Mouse (Mus musculus) E14TG2a.4 (cell line): ENCODE data around the gene Fryl.
A peak's percentile ranks its signal among the peaks of the same experiment; 100 is the strongest.

ENCODE experiments used
- H3K27me3 ChIP-seq: 2 replicates; pipeline ENCODE4 v1.6.1; 2014; ENCODE audit warnings: low read length, control low read depth; ENCODE audit not compliant: insufficient read depth
- H3K36me3 ChIP-seq: 2 replicates; pipeline ENCODE4 v1.6.1; 2014; ENCODE audit warnings: low read length, control low read depth; ENCODE audit not compliant: insufficient read depth
- H3K4me1 ChIP-seq: replicated peaks from 2 replicates; pipeline ENCODE4 v1.6.1; 2014; ENCODE audit warnings: low read depth, low read length, control low read depth
- H3K4me3 ChIP-seq: replicated peaks from 2 replicates; pipeline ENCODE4 v1.5.1; 2014; ENCODE audit warnings: mild to moderate bottlenecking, low read length
- H3K9me3 ChIP-seq: 2 replicates; pipeline ENCODE4 v1.6.1; 2014; ENCODE audit warnings: low read length, control low read depth
- CTCF ChIP-seq: conservative IDR thresholded peaks from 2 replicates; pipeline ENCODE4 v1.5.1; 2014; ENCODE audit warnings: low read length
- NANOG ChIP-seq: IDR thresholded peaks from 2 replicates; pipeline ENCODE4 v1.6.1; 2014; ENCODE audit warnings: borderline replicate concordance, low read length, mixed read lengths
- POU5F1 ChIP-seq: IDR thresholded peaks from 2 replicates; pipeline ENCODE4 v1.6.1; 2014; ENCODE audit warnings: low read length, borderline replicate concordance

Fryl gene

GRCm38 (mm10) chr5:73256352-73257065 is at the start of gene Fryl:
Gene Fryl (minus strand): TSS chr5:73256619.
- no peaks in the 10 kb centered on the region for H3K27me3 ChIP-seq
- no peaks in the 10 kb centered on the region for H3K9me3 ChIP-seq
- peak within 1 kb of the TSS; percentile 98 for H3K4me3 ChIP-seq
- H3K36me3 ChIP-seq = peaks cover 5% of the 10 kb centered on the region; the same call in 1 of the 2 replicates
- H3K4me1 ChIP-seq = peaks cover 33% of the 10 kb centered on the region
- TF ChIP-seq POU5F1 (no peak), CTCF (no peak), NANOG (no peak)

GRCm38 (mm10) chr5:73304507-73304906 is 48.1 kb upstream of the Fryl start:
- TF ChIP-seq NANOG (no peak), POU5F1 (no peak), CTCF (no peak)
- Histone ChIP-seq H3K27me3 (no peaks in the 10 kb centered on the region), H3K4me3 (no peak overlapping the region)

GRCm38 (mm10) chr5:73301601-73302307 is 45.3 kb upstream of the Fryl start:
- Histone ChIP-seq H3K27me3 (no peaks in the 10 kb centered on the region), H3K36me3 (peaks cover 90% of the 10 kb centered on the region), H3K9me3 (no peaks in the 10 kb centered on the region), H3K4me1 (peaks cover 16% of the 10 kb centered on the region), H3K4me3 (no peak overlapping the region)
- TF ChIP-seq NANOG (no peak), POU5F1 (no peak), CTCF (no peak)

More at GRCm38 (mm10) chr5:73304507-73304906, 48.1 kb upstream of the Fryl start:
- H3K36me3 ChIP-seq = peaks cover 96% of the 10 kb centered on the region
- H3K4me1 ChIP-seq = peaks cover 11% of the 10 kb centered on the region; the same call in 1 of the 2 replicates
- H3K9me3 ChIP-seq = no peaks in the 10 kb centered on the region

GRCm38 (mm10) chr5:73295916-73296315 is 39.5 kb upstream of the Fryl start:
- no peaks in the 10 kb centered on the region for H3K9me3 ChIP-seq
- no peak overlapping the region for H3K4me3 ChIP-seq
- H3K4me1 ChIP-seq = peaks cover 31% of the 10 kb centered on the region
- peaks cover 56% of the 10 kb centered on the region for H3K36me3 ChIP-seq
- H3K27me3 ChIP-seq = no peaks in the 10 kb centered on the region
- TF ChIP-seq POU5F1 = no peak
- TF ChIP-seq CTCF = no peak
- no peak for TF ChIP-seq NANOG

- no peaks in the 10 kb centered on the region for H3K9me3 ChIP-seq
- peaks cover 47% of the 10 kb centered on the region for H3K36me3 ChIP-seq
- no peak overlapping the region for H3K4me3 ChIP-seq
- no peaks in the 10 kb centered on the region for H3K27me3 ChIP-seq
- no peak for TF ChIP-seq NANOG
- no peak for TF ChIP-seq POU5F1
- no peak for TF ChIP-seq CTCF
- peaks cover 28% of the 10 kb centered on the region for H3K4me1 ChIP-seq
Observed at GRCm38 (mm10) chr5:73295016-73295415, 38.6 kb upstream of the Fryl start.

- H3K4me1 ChIP-seq = peaks cover 25% of the 10 kb centered on the region
- peaks cover 35% of the 10 kb centered on the region for H3K36me3 ChIP-seq
- H3K9me3 ChIP-seq = no peaks in the 10 kb centered on the region
- no peaks in the 10 kb centered on the region for H3K27me3 ChIP-seq
- peak overlapping the region; percentile 99 for H3K4me3 ChIP-seq
- TF ChIP-seq NANOG = no peak
- TF ChIP-seq CTCF = no peak
- TF ChIP-seq POU5F1 = no peak
Observed at GRCm38 (mm10) chr5:73293458-73293827, 37.0 kb upstream of the Fryl start.

DNA sequence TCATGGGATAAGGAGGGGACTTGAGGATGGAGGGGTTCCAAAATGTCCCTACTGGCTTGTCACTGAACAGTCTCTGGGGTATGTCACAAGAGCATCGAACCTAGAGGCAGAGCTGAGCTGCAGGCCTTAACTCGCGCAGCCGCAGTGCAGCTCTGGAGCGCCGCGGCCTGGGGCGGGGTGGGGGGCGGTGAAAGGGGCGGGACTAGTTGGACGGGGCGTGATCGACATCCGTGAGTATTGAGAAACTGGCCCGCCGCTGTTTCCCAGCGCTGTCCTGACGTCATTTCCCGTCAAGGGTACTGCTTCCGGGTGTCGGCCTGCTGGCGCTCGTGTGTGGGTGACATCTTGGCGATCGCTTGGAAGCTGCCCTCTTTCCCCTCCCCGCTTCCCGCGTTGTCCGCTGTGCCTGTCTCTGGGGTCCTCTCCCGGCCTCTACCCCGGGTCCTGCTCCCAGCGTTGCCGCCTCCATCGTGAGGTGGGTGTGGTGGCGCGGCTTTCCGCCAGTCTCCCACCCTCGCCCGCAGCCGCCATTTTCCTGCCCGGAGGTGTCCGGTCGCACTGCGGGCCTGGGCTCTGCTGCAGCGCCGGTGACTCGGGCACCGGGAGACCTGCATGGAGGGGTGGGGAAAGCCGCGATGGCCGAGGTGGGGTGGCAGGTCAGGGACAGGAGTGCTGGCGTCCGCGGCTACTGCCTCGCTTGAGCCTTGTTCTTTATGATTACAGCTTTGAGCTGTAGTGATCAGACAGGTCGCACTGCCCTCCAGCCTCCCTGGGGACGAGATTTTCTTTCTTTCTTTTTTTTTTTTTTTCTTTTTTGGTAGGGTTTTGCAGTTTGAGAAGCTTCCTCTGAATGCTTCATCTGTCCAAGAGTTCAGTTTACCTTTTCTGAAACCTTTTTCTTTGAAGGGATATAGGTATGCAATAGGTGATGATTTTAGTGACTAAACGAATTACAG is 36.4 kb upstream of the Fryl start, which contains the start of gene Ociad1:
Gene Ociad1, plus strand, starts transcription at position 283 of the 956 bp plus-strand sequence.
- peak within 1 kb of the TSS; percentile 99 for H3K4me3 ChIP-seq
- no peaks in the 10 kb centered on the region for H3K27me3 ChIP-seq
- TF ChIP-seq NANOG (no peak), CTCF (no peak), POU5F1 (no peak)
- no peaks in the 10 kb centered on the region for H3K9me3 ChIP-seq
- H3K4me1 ChIP-seq = peaks cover 26% of the 10 kb centered on the region
- H3K36me3 ChIP-seq = peaks cover 28% of the 10 kb centered on the region

GRCm38 (mm10) chr5:73289900-73290299 is 33.5 kb upstream of the Fryl start:
- peaks cover 6% of the 10 kb centered on the region for H3K36me3 ChIP-seq
- H3K4me1 ChIP-seq = peaks cover 15% of the 10 kb centered on the region
- H3K9me3 ChIP-seq = no peaks in the 10 kb centered on the region
- no peak overlapping the region for H3K4me3 ChIP-seq
- TF ChIP-seq CTCF (no peak), NANOG (no peak), POU5F1 (no peak)
- no peaks in the 10 kb centered on the region for H3K27me3 ChIP-seq
